Mouse (Mus musculus): ENCODE measurements around the gene Pcgf6. TPM values are rescaled to one million over a fixed set of nuclear protein-coding genes. Genes with fewer than 3 reads are reported as not detected.

The Pcgf6 gene
- total and polyA plus RNA-seq, 2 experiments from 2014 or later, result 20.9 to 33.3 TPM

DNA sequence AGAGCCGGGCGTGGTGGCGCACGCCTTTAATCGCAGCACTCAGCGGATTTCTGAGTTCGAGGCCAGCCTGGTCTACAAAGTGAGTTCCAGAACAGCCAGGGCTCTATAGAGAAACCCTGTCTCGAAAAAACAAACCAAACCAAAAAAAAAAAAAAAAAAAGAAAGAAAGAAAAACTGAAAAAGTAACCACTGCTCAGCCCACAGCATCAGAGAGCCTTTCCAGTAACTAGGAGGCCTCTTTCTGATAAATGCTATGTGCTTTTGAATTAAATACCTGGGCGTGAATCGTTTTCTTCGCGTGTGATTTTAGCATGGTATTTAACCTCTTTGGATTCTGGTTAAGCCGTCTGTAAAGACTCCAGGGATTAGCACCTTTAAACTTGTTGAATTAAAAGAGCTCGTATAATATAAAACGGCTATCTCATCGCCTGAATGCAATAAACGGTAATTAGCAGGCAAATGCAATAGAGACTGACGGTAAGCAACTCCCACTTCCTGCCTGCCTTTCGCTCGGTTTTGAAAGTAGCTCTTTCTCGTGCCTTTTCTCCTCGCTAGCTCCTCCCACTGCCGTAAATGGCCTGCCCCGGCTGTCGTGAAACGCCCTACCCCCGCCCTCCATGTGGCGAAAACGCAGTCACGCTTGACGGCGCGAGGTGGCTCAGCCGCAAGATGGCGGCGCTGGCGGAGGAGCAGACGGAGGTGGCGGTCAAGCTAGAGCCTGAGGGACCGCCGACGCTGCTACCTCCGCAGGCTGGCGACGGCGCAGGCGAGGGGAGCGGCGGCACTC lies 16.6 kb upstream of the Pcgf6 start, which contains the start of gene Taf5:
Gene Taf5, plus strand, starts transcription at position 651 of the 787 bp plus-strand sequence.
- WGBS, result 10% methylated on average over 49 of the region's 49 CpGs
- TF ChIP-seq CTCF (IDR thresholded peaks at IDR 0.05; ENCODE audit: low read depth), result peak; percentile 41
- H3K36me3 ChIP-seq (ENCODE audit: insufficient read depth), result peaks cover 12% of the 10 kb centered on the region; the same call in 1 of the 2 replicates

DNA sequence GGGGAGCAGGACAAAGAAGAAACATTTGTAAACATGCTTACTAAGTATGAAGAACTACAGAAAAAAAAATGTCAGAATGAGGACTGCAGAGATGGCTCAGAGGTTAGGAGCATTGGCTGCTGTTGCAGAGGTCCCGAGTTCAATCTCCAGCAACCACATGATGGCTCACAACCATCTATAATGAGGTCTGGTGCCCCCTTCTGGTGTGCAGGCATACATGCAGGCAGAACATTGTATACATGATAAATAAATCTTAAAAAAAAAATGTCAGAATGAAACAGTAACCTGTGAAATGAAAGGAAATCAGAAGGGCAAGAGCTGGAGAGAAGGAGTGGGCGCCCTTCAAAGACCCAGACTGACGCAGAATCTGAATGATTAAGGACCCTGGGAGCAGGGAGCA lies 15.2 kb upstream of the Pcgf6 start:
- no peaks in the 10 kb centered on the region for H3K9me3 ChIP-seq (ENCODE audit: low read length)
- no peak overlapping the region for H3K27ac ChIP-seq (ENCODE audit: low read depth, low read length)
- DNase-seq (no peak), ATAC-seq (no peak)
- H3K36me3 ChIP-seq (ENCODE audit: insufficient read depth), result no peaks in the 10 kb centered on the region
- no peak overlapping the region for H3K4me3 ChIP-seq (ENCODE audit: low read depth, low read length)
- no peaks in the 10 kb centered on the region for H3K27me3 ChIP-seq (ENCODE audit: insufficient read depth, low read length)
- H3K4me1 ChIP-seq (ENCODE audit: insufficient read depth), result peaks cover 3% of the 10 kb centered on the region; the same call in 1 of the 2 replicates
- no peak overlapping the region for H3K9ac ChIP-seq
- 0 out of 2 replicates have a peak, but pooled peaks have one; percentile 25 for TF ChIP-seq CTCF (IDR thresholded peaks at IDR 0.05; ENCODE audit: low read depth)
- no peak overlapping the region for H3K4me2 ChIP-seq (ENCODE audit: low read depth)
- 94% methylated on average over 3 of the region's 3 CpGs for WGBS

More for the DNA sequence above, 16.6 kb upstream of the Pcgf6 start, which contains the start of gene Taf5:
- Histone ChIP-seq H3K27me3 (ENCODE audit: insufficient read depth, low read length) (no peaks in the 10 kb centered on the region), H3K4me2 (ENCODE audit: low read depth) (peak within 1 kb of the TSS; percentile 59), H3K9ac (peak within 1 kb of the TSS; percentile 78), H3K4me1 (ENCODE audit: insufficient read depth) (peaks cover 3% of the 10 kb centered on the region; the same call in 1 of the 2 replicates), H3K27ac (ENCODE audit: low read depth, low read length) (peak within 1 kb of the TSS; percentile 92), H3K4me3 (ENCODE audit: low read depth, low read length) (peak within 1 kb of the TSS; percentile 92), H3K9me3 (ENCODE audit: low read length) (no peaks in the 10 kb centered on the region)
- DNase-seq (peak; percentile 98), ATAC-seq (peak; percentile 81)

DNA sequence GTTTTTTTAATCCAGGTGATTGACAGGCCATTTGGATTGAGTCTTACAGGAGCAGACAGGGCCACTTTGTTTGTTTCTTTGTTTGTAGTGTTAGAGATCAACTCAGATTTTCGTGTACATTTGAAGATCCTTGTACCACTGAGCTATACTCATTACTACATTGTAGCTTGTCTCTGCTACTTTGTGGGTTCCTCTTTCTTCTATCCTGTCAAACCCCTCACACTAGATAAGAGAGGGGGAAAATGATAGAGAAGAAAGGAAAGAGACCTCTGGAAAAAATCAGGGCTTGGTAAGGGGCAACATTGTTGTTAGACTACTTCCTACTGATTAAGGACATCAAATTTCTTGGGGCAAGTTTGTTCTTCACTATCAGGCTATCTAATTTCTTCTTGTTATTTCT lies 7.0 kb upstream of the Pcgf6 start:
- Histone ChIP-seq H3K4me2 (ENCODE audit: low read depth) (no peak overlapping the region), H3K27ac (ENCODE audit: low read depth, low read length) (no peak overlapping the region), H3K9ac (no peak overlapping the region), H3K27me3 (ENCODE audit: insufficient read depth, low read length) (no peaks in the 10 kb centered on the region), H3K9me3 (ENCODE audit: low read length) (no peaks in the 10 kb centered on the region), H3K4me3 (ENCODE audit: low read depth, low read length) (no peak overlapping the region), H3K36me3 (ENCODE audit: insufficient read depth) (no peaks in the 10 kb centered on the region), H3K4me1 (ENCODE audit: insufficient read depth) (no peaks in the 10 kb centered on the region)
- no peak for TF ChIP-seq CTCF (IDR thresholded peaks at IDR 0.05; ENCODE audit: low read depth)
- WGBS, result 60% methylated on average over 1 of the region's 1 CpGs
- ATAC-seq (no peak), DNase-seq (no peak)

DNA sequence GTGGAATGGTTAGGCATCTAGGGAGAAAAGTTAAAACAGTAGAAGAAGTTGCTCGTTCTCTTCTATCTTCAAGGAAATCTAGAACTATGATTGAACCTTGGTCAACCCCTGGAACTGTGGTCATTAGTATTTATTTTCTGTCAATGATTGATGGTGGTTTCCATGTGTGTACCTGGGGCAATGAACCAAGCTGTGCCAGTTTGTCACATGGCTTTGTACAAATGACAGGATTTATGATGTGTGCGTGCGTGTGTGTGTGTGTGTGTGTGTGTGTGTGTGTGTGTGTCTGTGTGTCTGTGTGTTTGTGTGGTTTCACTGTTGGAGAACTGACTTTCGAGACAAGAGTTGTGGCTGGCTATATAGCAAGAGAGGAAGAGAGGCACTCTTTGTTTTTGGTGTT lies 2.8 kb upstream of the Pcgf6 start:
- Histone ChIP-seq H3K4me3 (ENCODE audit: low read depth, low read length) (no peak overlapping the region), H3K36me3 (ENCODE audit: insufficient read depth) (no peaks in the 10 kb centered on the region), H3K9ac (no peak overlapping the region), H3K27ac (ENCODE audit: low read depth, low read length) (no peak overlapping the region), H3K4me1 (ENCODE audit: insufficient read depth) (peaks cover 10% of the 10 kb centered on the region; the same call in 1 of the 2 replicates), H3K4me2 (ENCODE audit: low read depth) (no peak overlapping the region), H3K9me3 (ENCODE audit: low read length) (no peaks in the 10 kb centered on the region), H3K27me3 (ENCODE audit: insufficient read depth, low read length) (no peaks in the 10 kb centered on the region)
- WGBS, result 92% methylated on average over 4 of the region's 4 CpGs
- ATAC-seq, result no peak
- TF ChIP-seq CTCF (IDR thresholded peaks at IDR 0.05; ENCODE audit: low read depth), result no peak
- no peak for DNase-seq

DNA sequence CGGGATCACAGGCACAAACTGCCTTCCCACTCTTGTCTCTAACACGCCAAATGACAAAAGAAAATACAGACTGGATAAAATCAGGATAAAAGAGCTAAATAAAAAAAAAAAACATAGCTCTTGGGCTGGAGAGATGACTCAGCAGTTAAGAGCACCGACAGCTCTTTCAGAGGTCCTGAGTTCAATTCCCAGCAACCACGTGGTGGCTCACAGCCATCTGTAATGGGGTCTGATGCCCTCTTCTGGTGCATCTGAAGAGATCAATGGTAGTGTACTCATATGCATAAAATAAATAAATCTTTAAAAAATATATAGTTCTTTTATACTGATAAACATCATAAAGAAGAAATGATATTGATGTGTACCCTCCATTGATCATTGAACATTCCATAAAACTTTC lies 2.2 kb upstream of the Pcgf6 start:
- TF ChIP-seq CTCF (IDR thresholded peaks at IDR 0.05; ENCODE audit: low read depth), result no peak
- DNase-seq, result no peak
- no peaks in the 10 kb centered on the region for H3K9me3 ChIP-seq (ENCODE audit: low read length)

DNA sequence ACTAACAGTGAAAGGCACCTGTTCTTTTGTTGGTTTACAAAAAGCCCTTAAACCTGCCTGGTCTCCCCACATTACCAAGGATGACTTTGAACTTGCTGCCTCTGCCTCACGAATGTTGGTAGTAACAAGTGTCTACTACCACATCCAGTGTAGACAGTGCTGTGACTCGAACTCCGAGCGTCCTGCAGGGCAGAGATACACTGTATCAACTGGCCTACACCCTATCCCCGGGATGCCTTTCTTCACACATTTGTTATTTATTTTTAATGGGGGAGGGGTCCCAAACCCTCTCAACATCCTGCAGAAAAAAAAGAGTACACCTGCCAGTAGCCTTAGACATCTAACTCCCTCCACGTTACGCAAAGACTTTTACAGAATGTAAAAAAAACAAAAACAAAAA lies 866 bp downstream of the Pcgf6 start:
- no peak overlapping the region for H3K27ac ChIP-seq (ENCODE audit: low read depth, low read length)
- H3K9ac ChIP-seq, result peak overlapping the region; percentile 93
- H3K27me3 ChIP-seq (ENCODE audit: insufficient read depth, low read length), result no peaks in the 10 kb centered on the region
- no peak for TF ChIP-seq CTCF (IDR thresholded peaks at IDR 0.05; ENCODE audit: low read depth)
- no peak for DNase-seq
- H3K4me2 ChIP-seq (ENCODE audit: low read depth), result peak overlapping the region; percentile 80
- H3K36me3 ChIP-seq (ENCODE audit: insufficient read depth), result peaks cover 19% of the 10 kb centered on the region
- H3K4me1 ChIP-seq (ENCODE audit: insufficient read depth), result peaks cover 10% of the 10 kb centered on the region
- peak overlapping the region; percentile 82 for H3K4me3 ChIP-seq (ENCODE audit: low read depth, low read length)
- no peak for ATAC-seq
- H3K9me3 ChIP-seq (ENCODE audit: low read length), result no peaks in the 10 kb centered on the region
- 4% methylated on average over 7 of the region's 7 CpGs for WGBS

More for the DNA sequence above, 2.2 kb upstream of the Pcgf6 start:
- WGBS, result 83% methylated on average over 4 of the region's 4 CpGs
- H3K4me2 ChIP-seq (ENCODE audit: low read depth), result no peak overlapping the region
- no peak overlapping the region for H3K9ac ChIP-seq
- no peak for ATAC-seq
- H3K4me1 ChIP-seq (ENCODE audit: insufficient read depth), result peaks cover 10% of the 10 kb centered on the region
- H3K4me3 ChIP-seq (ENCODE audit: low read depth, low read length), result no peak overlapping the region
- H3K27ac ChIP-seq (ENCODE audit: low read depth, low read length), result no peak overlapping the region
- H3K27me3 ChIP-seq (ENCODE audit: insufficient read depth, low read length), result no peaks in the 10 kb centered on the region
- H3K36me3 ChIP-seq (ENCODE audit: insufficient read depth), result no peaks in the 10 kb centered on the region

DNA sequence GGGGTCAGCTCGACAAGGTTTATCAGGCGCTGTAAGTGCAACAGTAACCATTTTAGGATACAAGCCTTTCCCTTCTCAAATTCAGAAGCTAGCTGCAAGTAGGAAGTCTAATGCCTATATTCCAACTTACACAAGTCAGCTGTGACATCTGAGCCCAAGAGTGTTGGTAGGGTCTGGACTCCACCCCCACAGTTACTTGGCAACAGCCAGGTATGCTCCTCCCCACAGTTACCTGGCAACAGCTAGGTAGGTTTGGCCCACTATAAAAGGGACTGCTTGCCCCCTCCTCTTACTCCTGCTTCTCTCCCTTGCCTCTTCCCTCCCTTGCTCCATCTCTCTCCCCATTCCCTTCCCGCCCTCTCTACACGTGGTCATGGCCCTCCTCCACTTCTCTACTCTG lies 1.6 kb downstream of the Pcgf6 start:
- TF ChIP-seq CTCF (IDR thresholded peaks at IDR 0.05; ENCODE audit: low read depth), result no peak
- WGBS, result 77% methylated on average over 4 of the region's 4 CpGs
- Histone ChIP-seq H3K36me3 (ENCODE audit: insufficient read depth) (peaks cover 19% of the 10 kb centered on the region), H3K4me2 (ENCODE audit: low read depth) (peak overlapping the region; percentile 80), H3K4me3 (ENCODE audit: low read depth, low read length) (no peak overlapping the region), H3K9me3 (ENCODE audit: low read length) (no peaks in the 10 kb centered on the region), H3K27me3 (ENCODE audit: insufficient read depth, low read length) (no peaks in the 10 kb centered on the region), H3K9ac (no peak overlapping the region), H3K27ac (ENCODE audit: low read depth, low read length) (no peak overlapping the region), H3K4me1 (ENCODE audit: insufficient read depth) (peaks cover 10% of the 10 kb centered on the region)
- DNase-seq, result no peak
- no peak for ATAC-seq

Measured in forebrain, postnatal 0 days (tissue).